8 mouse cellular contexts compared by ENCODE assay signal in the genomic region with DNA sequence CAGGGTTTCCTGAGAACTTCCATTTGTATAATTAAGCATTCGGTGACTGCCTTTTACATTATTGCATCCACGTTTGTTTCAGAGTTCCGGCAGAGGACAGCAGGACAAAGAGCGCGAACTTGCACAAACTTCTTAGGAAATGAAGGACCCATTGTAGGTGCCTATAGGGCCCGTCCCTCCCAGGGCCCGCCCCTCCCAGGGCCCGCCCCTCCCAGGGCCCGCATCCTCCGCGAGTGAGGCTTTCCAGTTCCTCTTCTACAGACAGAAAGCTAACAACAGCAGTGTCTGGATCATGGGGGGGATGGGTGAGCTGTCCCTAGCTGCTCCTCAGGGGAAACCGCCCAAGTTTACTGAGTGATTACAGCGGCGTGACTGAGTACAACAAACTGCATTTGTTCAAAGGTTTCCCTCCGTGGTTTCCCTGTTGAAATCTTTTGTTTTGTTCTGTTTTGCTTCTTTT. TPM values are rescaled to one million over a fixed set of nuclear protein-coding genes. Genes with fewer than 3 reads are reported as not detected.
A peak's percentile ranks its signal among the peaks of the same experiment; 100 is the strongest.
DNase-seq lines count a peak whose midpoint lies in the region; ATAC-seq and TF ChIP-seq lines count a peak whose summit lies in the region.

No protein-coding gene starts in this region.

- no peaks in the 10 kb centered on the region for H3K79me2 ChIP-seq in myocyte (ENCODE audit: control insufficient read depth, insufficient read depth)

- H3K27me3 ChIP-seq in E14TG2a.4 (ENCODE audit: insufficient read depth, low read length) (no peaks in the 10 kb centered on the region), myocyte (ENCODE audit: control insufficient read depth, insufficient read depth, insufficient read length) (no peaks in the 10 kb centered on the region)
- no peaks in the 10 kb centered on the region for H3K27me3 ChIP-seq in liver, embryonic 14.5 days (ENCODE audit: control insufficient read depth, insufficient read depth, low read length)

- peak overlapping the region; percentile 91 for H3K4me2 ChIP-seq in liver, embryonic 14.5 days (ENCODE audit: low read depth)
- peak overlapping the region; percentile 57 for H3K4me2 ChIP-seq in myocyte (ENCODE audit: low read depth)

- peak; percentile 66 for ATAC-seq in inflammation-experienced regulatory T-cells, adult 6 months
- peak; percentile 95 for ATAC-seq in liver, embryonic 14.5 days (ENCODE audit: insufficient read depth)

- H3K36me3 ChIP-seq in E14TG2a.4 (ENCODE audit: insufficient read depth, low read length): no peaks in the 10 kb centered on the region
- H3K36me3 ChIP-seq in liver, embryonic 14.5 days (replicated peaks; ENCODE audit: control insufficient read depth, insufficient read depth, low read depth): no peaks in the 10 kb centered on the region
- H3K36me3 ChIP-seq in myocyte (ENCODE audit: control insufficient read depth, insufficient read depth): no peaks in the 10 kb centered on the region

- intact Hi-C loops in gastrocnemius, adult 2 months (cut with DNase I): no loop called here

- TF ChIP-seq EP300 in liver, embryonic 14.5 days (IDR thresholded peaks at IDR 0.05; ENCODE audit: low read depth): no peak; the same call in 1 of the 2 replicates

- peak overlapping the region; percentile 90 for H3K27ac ChIP-seq in bone marrow macrophage, adult 2 months (ENCODE audit: insufficient read depth, low read depth, low read length)
- peak overlapping the region; percentile 38; the same call in 1 of the 2 replicates for H3K27ac ChIP-seq in gastrocnemius, adult 2 months
- H3K27ac ChIP-seq in liver, embryonic 14.5 days: peak overlapping the region; percentile 97

- 1% methylated on average over 15 of the region's 15 CpGs for WGBS in liver, embryonic 14.5 days (ENCODE audit: insufficient replicate concordance)

- H3ac ChIP-seq in myocyte (ENCODE audit: control insufficient read depth, insufficient read length): no peak overlapping the region

- no peak for TF ChIP-seq POLR2A in bone marrow macrophage, adult 2 months (IDR thresholded peaks at IDR 0.05; ENCODE audit: borderline replicate concordance, low read depth, low read length)
- peak; percentile 36 for TF ChIP-seq POLR2A in myocyte (IDR thresholded peaks at IDR 0.05; ENCODE audit: insufficient read length, low read depth)

- H3K4me3 ChIP-seq in E14TG2a.4 (replicated peaks; ENCODE audit: low read length): 0 out of 2 replicates have a peak overlapping the region, but pooled peaks have one; percentile 13
- H3K4me3 ChIP-seq in bone marrow macrophage, adult 2 months (ENCODE audit: insufficient read depth, low read length): peak overlapping the region; percentile 24
- peak overlapping the region; percentile 20 for H3K4me3 ChIP-seq in gastrocnemius, adult 2 months
- H3K4me3 ChIP-seq in liver, embryonic 14.5 days (ENCODE audit: insufficient read depth in 1 of 2, low read depth in 2 of 2, low read length in 2 of 2): peak overlapping the region; percentile 41 to 46
- no peak overlapping the region for H3K4me3 ChIP-seq in myocyte

- DNase-seq in gastrocnemius, adult 2 months: peak; percentile 51
- DNase-seq in liver, embryonic 14.5 days (ENCODE audit: low read depth in 3 of 3, low spot score in 3 of 3): peak; percentile 70 to 87 (median 72)
- DNase-seq in thymus, postnatal 14 days: peak; percentile 83
- DNase-seq in frontal cortex, postnatal 36 days (ENCODE audit: low spot score in 2 of 2): no peak

- no peak for TF ChIP-seq CTCF in E14TG2a.4 (conservative IDR thresholded peaks at IDR 0.05; ENCODE audit: low read length)
- TF ChIP-seq CTCF in bone marrow macrophage, adult 2 months (IDR thresholded peaks at IDR 0.05; ENCODE audit: low read depth, low read length): no peak
- TF ChIP-seq CTCF in gastrocnemius, adult 2 months (IDR thresholded peaks at IDR 0.05): no peak
- no peak for TF ChIP-seq CTCF in liver, embryonic 14.5 days (IDR thresholded peaks at IDR 0.05; ENCODE audit: low read depth)

- H3K9ac ChIP-seq in liver, embryonic 14.5 days (replicated peaks): peak overlapping the region; percentile 71

- no peaks in the 10 kb centered on the region for H3K9me3 ChIP-seq in E14TG2a.4 (ENCODE audit: low read length)
- no peaks in the 10 kb centered on the region for H3K9me3 ChIP-seq in liver, embryonic 14.5 days (ENCODE audit: control insufficient read depth, low read length)

- peaks cover 42% of the 10 kb centered on the region for H3K4me1 ChIP-seq in E14TG2a.4 (replicated peaks; ENCODE audit: low read depth, low read length)
- H3K4me1 ChIP-seq in bone marrow macrophage, adult 2 months (ENCODE audit: control insufficient read depth, insufficient read depth, low read length): peaks cover 18% of the 10 kb centered on the region
- peaks cover 18 to 38% of the 10 kb centered on the region in 2 experiments for H3K4me1 ChIP-seq in liver, embryonic 14.5 days (replicated peaks; ENCODE audit: control insufficient read depth in 2 of 2, insufficient read depth in 2 of 2, low read length in 1 of 2)

TF ChIP-seq in myocyte, 11 proteins besides CTCF, POLR2A, EP300 and RAD21:
- TF ChIP-seq REST (IDR thresholded peaks at IDR 0.05; ENCODE audit: insufficient read depth, insufficient read length) (no peak), MYOG (IDR thresholded peaks at IDR 0.05; ENCODE audit: control insufficient read depth in 1 of 3, insufficient read depth in 1 of 3, insufficient read length in 2 of 3, low read depth in 2 of 3) (no peak), POLR2AphosphoS2 (IDR thresholded peaks at IDR 0.05; ENCODE audit: insufficient read length, low read depth) (no peak), SRF (IDR thresholded peaks at IDR 0.05; ENCODE audit: control insufficient read depth, insufficient read length, low read depth) (no peak), CEBPB (IDR thresholded peaks at IDR 0.05; ENCODE audit: insufficient read depth, poor library complexity, severe bottlenecking) (no peak), E2F4 (IDR thresholded peaks at IDR 0.05; ENCODE audit: insufficient read depth) (no peak), TCF3 (IDR thresholded peaks at IDR 0.05; ENCODE audit: insufficient read length, low read depth) (no peak), MAX (IDR thresholded peaks at IDR 0.05; ENCODE audit: low read depth) (no peak), MYOD1 (IDR thresholded peaks at IDR 0.05; ENCODE audit: control insufficient read depth in 1 of 3, insufficient read length in 2 of 3, low read depth in 2 of 3) (no peak), TCF12 (IDR thresholded peaks at IDR 0.05; ENCODE audit: insufficient read depth, poor library complexity, severe bottlenecking) (no peak), USF1 (IDR thresholded peaks at IDR 0.05; ENCODE audit: low read depth) (no peak)

RNA-seq across cellular contexts. Expression of a gene that starts 5.6 kb away (rescaled TPM):
- polyA plus RNA-seq in bone marrow macrophage, adult 2 months (2012; ENCODE audit: insufficient read depth, insufficient read length, missing spikeins): 16.7 and 24.3 TPM in 2 replicates
- total RNA-seq in gastrocnemius, adult 2 months (2021): 1 to 10 TPM; 3.1 to 4.0 TPM
- 10 to 100 TPM in 2 of 3 experiments, 1 to 10 TPM in 1; 8.4 to 16.1 (median 13.4) TPM for polyA plus RNA-seq in inflammation-experienced regulatory T-cells, adult 6 months (2017; shearing (Covaris generic))
- polyA plus RNA-seq in liver, embryonic 14.5 days (2012; rRNA removed): 1.7 and 2.2 TPM in 2 replicates
- polyA plus RNA-seq in liver, embryonic 14.5 days (2014; fragmentation: Nextera tagmentation; extraction: Ambion mirVana): 2.8 and 3.1 TPM in 2 replicates
- 9.2 TPM for polyA plus RNA-seq in myocyte (2012; fragmentation: generic; extraction: Trizol)

RNA-seq across cellular contexts. Expression of a gene that starts 41.2 kb away (rescaled TPM):
- not detected in 2 replicates for polyA plus RNA-seq in bone marrow macrophage, adult 2 months (2012; ENCODE audit: insufficient read depth, insufficient read length, missing spikeins)
- 1 to 10 TPM; 1.5 TPM for total RNA-seq in gastrocnemius, adult 2 months (2021)
- polyA plus RNA-seq in inflammation-experienced regulatory T-cells, adult 6 months (2017; shearing (Covaris generic)): 10 to 100 TPM in 2 of 3 experiments, 1 to 10 TPM in 1; 4.0 to 58.5 (median 35.5) TPM
- 0.04 and 0.08 TPM in 2 replicates for polyA plus RNA-seq in liver, embryonic 14.5 days (2012; rRNA removed)
- 0.06 TPM in 1 of 2 replicates, not detected in the other for polyA plus RNA-seq in liver, embryonic 14.5 days (2014; fragmentation: Nextera tagmentation; extraction: Ambion mirVana)
- 0.04 TPM for polyA plus RNA-seq in myocyte (2012; fragmentation: generic; extraction: Trizol)

RNA-seq across cellular contexts. Expression of a gene that starts 55.4 kb away (rescaled TPM):
- polyA plus RNA-seq in bone marrow macrophage, adult 2 months (2012; ENCODE audit: insufficient read depth, insufficient read length, missing spikeins): 0.33 and 0.43 TPM in 2 replicates
- not detected for total RNA-seq in gastrocnemius, adult 2 months (2021)
- polyA plus RNA-seq in inflammation-experienced regulatory T-cells, adult 6 months (2017; shearing (Covaris generic)): under 1 TPM in 1 of 3 experiments, not detected in 2; 0.19 TPM
- polyA plus RNA-seq in liver, embryonic 14.5 days (2012; rRNA removed): 0.01 and 0.02 TPM in 2 replicates
- 0.08 TPM in 1 of 2 replicates, not detected in the other for polyA plus RNA-seq in liver, embryonic 14.5 days (2014; fragmentation: Nextera tagmentation; extraction: Ambion mirVana)
- polyA plus RNA-seq in myocyte (2012; fragmentation: generic; extraction: Trizol): not detected

RNA-seq across cellular contexts. Expression of a gene that starts 55.6 kb away (rescaled TPM):
- 12.2 and 15.9 TPM in 2 replicates for polyA plus RNA-seq in bone marrow macrophage, adult 2 months (2012; ENCODE audit: insufficient read depth, insufficient read length, missing spikeins)
- 10 to 100 TPM; 17.3 to 18.4 TPM for total RNA-seq in gastrocnemius, adult 2 months (2021)
- 10 to 100 TPM in 2 of 3 experiments, 1 to 10 TPM in 1; 10.0 to 18.2 (median 13.6) TPM for polyA plus RNA-seq in inflammation-experienced regulatory T-cells, adult 6 months (2017; shearing (Covaris generic))
- polyA plus RNA-seq in liver, embryonic 14.5 days (2012; rRNA removed): 2.9 and 3.2 TPM in 2 replicates
- polyA plus RNA-seq in liver, embryonic 14.5 days (2014; fragmentation: Nextera tagmentation; extraction: Ambion mirVana): 2.5 and 3.9 TPM in 2 replicates
- polyA plus RNA-seq in myocyte (2012; fragmentation: generic; extraction: Trizol): 5.1 TPM

Comparison
In these comparisons a context has a peak if more than half of its experiments do, and no peak if none do; other contexts are left out.
1. H3K27ac ChIP-seq: peak in every context shown above with its lines; median percentile 97 in liver, embryonic 14.5 days; 90 in bone marrow macrophage, adult 2 months; 38 in gastrocnemius, adult 2 months.
2. DNase-seq: peak in gastrocnemius, adult 2 months (single experiment), liver, embryonic 14.5 days (3 of 3) and thymus, postnatal 14 days (single experiment); none in frontal cortex, postnatal 36 days (0 of 2).